Mouse (Mus musculus): ENCODE data around the gene Mrtfb. TPM values are rescaled to one million over a fixed set of nuclear protein-coding genes. Genes with fewer than 3 reads are reported as not detected.
A peak's percentile ranks its signal among the peaks of the same experiment; 100 is the strongest.

Gene Mrtfb
- polyA plus RNA-seq, 1 experiment: 0.49 TPM

DNA sequence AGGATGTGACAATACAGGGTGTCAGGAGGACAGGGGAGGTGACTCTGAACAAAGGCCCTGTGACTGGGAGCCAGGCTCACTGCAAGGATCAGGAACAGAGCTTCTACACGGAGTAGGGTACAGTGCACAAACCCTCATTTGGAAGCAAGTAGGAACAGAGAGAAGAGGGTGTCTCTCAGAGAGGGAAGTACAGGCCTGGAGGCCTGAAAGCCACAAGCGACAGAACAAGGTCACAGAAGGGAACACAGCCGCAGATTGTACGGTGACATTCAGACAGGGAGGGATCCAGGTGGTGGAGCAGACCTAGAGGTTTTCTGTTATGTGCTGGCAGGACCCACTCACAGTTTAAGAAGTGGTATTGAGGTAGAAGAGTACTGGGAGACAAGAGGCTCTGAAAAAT lies 17.2 kb upstream of the Mrtfb start:
- H3K36me3 ChIP-seq (replicated peaks; ENCODE audit: low read length): no peaks in the 10 kb centered on the region
- H3K27me3 ChIP-seq (replicated peaks): peaks cover 14% of the 10 kb centered on the region
- TF ChIP-seq GATA1 (IDR thresholded peaks at IDR 0.05; ENCODE audit: borderline replicate concordance, low read length): no peak
- no peak overlapping the region for H3K4me3 ChIP-seq (replicated peaks)
- H3K4me1 ChIP-seq: peaks cover 10% of the 10 kb centered on the region
- H3K9me3 ChIP-seq: peaks cover 16% of the 10 kb centered on the region

DNA sequence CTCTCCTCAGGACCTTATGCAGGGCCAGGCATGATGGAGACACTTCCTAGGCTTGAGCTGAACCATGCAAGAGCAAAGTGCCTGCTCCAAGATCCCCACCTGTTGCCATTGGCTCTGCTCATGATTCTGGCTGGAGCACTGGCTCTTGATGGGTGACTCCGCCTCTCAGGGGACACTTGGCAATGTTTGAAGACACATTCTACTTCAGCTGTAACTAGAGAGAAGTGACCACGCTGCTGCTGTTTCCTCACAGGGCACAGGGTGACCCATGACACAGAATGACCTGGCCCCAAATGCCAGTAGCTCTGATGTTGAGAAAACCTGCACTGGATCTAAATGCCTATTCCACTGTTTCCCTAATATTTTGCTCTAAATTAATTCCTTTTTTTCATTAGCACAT lies 16.7 kb upstream of the Mrtfb start:
- no peaks in the 10 kb centered on the region for H3K36me3 ChIP-seq (replicated peaks; ENCODE audit: low read length)
- peaks cover 14% of the 10 kb centered on the region for H3K27me3 ChIP-seq (replicated peaks)
- peaks cover 10% of the 10 kb centered on the region for H3K4me1 ChIP-seq

DNA sequence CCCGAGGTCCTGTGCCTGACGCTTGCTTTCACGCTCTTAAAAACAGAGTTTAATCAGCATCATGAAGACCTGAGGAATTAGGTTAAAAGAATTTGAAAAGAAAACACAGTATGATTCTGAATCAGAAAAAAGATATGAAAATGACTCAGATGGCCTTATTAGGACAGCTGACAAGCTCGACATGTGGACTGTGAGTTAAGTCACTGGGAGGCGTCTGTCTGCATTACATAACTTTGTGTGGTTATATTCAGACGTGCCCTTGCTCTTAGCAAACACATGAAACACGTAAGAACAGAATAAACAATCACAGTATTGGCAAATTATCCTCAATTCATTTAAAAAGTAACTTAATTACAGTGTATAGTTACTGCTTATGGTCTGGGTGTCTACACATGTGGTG lies 16.0 kb upstream of the Mrtfb start:
- Histone ChIP-seq H3K27me3 (replicated peaks) (peaks cover 15% of the 10 kb centered on the region), H3K4me1 (peaks cover 7% of the 10 kb centered on the region), H3K9me3 (peaks cover 18% of the 10 kb centered on the region), H3K36me3 (replicated peaks; ENCODE audit: low read length) (no peaks in the 10 kb centered on the region), H3K4me3 (replicated peaks) (no peak overlapping the region)
- TF ChIP-seq GATA1 (IDR thresholded peaks at IDR 0.05; ENCODE audit: borderline replicate concordance, low read length): no peak
- no peak for TF ChIP-seq FLI1 (IDR thresholded peaks at IDR 0.05; ENCODE audit: low read length)

More for the DNA sequence above, 16.7 kb upstream of the Mrtfb start:
- peaks cover 18% of the 10 kb centered on the region for H3K9me3 ChIP-seq
- TF ChIP-seq FLI1 (IDR thresholded peaks at IDR 0.05; ENCODE audit: low read length) (no peak), GATA1 (IDR thresholded peaks at IDR 0.05; ENCODE audit: borderline replicate concordance, low read length) (no peak)
- no peak overlapping the region for H3K4me3 ChIP-seq (replicated peaks)

DNA sequence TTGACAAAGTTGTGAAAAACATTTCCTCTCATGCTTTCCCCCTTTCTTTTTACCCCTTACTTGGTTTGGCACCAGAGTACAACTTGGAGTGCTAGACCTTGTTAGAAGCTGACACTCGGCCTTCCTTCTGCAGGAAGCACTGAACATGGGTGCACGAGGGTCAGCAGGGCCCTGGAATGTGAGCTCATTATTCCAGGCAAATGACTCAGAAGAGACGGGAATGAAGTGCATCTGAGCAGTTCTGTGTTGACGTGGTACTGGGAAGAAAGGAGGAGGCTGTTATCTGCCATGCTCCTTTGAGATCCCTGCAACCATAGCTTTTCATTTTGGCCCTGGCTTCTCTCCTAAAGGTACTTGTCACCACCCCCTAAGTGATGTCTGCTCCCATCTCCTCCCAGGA lies 10.6 kb upstream of the Mrtfb start:
- Histone ChIP-seq H3K9me3 (peaks cover 2% of the 10 kb centered on the region; the same call in 1 of the 2 replicates), H3K4me3 (replicated peaks) (no peak overlapping the region), H3K4me1 (peaks cover 9% of the 10 kb centered on the region), H3K27me3 (replicated peaks) (peaks cover 19% of the 10 kb centered on the region), H3K36me3 (replicated peaks; ENCODE audit: low read length) (no peaks in the 10 kb centered on the region)
- no peak for TF ChIP-seq GATA1 (IDR thresholded peaks at IDR 0.05; ENCODE audit: borderline replicate concordance, low read length)
- TF ChIP-seq FLI1 (IDR thresholded peaks at IDR 0.05; ENCODE audit: low read length): no peak

DNA sequence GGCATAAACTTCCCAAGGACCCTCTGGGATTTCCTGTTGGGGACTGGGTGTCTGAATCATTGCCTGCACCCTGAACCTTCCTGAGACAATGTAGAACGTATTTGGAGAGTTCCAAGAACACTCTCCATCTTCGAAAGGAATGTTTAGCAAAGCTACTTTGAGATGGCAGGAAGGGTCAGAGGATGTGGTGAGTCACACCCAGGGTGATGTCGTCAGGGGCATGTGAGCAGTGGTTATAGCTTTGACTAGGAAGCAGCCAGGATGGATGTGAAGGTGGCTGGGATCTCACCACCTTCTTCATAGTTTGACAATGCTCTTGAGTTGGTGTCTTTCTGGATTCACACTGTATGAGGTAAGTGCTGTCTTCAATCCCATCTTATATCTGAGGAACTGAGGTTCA lies 9.4 kb upstream of the Mrtfb start:
- no peaks in the 10 kb centered on the region for H3K36me3 ChIP-seq (replicated peaks; ENCODE audit: low read length)
- H3K4me3 ChIP-seq (replicated peaks): peak overlapping the region; percentile 24
- TF ChIP-seq GATA1 (IDR thresholded peaks at IDR 0.05; ENCODE audit: borderline replicate concordance, low read length) (no peak), FLI1 (IDR thresholded peaks at IDR 0.05; ENCODE audit: low read length) (no peak)
- peaks cover 9% of the 10 kb centered on the region for H3K4me1 ChIP-seq
- peaks cover 2% of the 10 kb centered on the region; the same call in 1 of the 2 replicates for H3K9me3 ChIP-seq
- peaks cover 27% of the 10 kb centered on the region for H3K27me3 ChIP-seq (replicated peaks)

DNA sequence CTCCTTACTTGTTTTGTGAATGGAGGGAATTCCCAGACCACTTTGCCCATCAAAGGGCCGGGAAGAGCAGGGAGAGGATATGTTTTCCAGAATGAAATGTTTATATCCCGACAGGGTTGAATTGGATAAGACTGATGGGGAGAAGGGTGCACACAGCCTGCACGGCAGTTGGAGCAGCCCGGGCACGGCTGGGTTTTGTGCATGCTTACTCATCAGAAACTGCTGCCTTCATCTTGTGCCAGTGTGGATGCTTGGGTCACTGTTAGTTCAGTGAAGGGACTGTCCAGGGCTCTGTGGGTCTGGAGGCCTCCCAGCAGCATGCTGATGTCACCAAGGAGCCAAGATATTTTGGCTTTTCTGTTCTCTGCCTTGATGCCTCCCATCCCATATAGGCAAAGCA lies 6.2 kb upstream of the Mrtfb start:
- Histone ChIP-seq H3K4me1 (peaks cover 9% of the 10 kb centered on the region), H3K36me3 (replicated peaks; ENCODE audit: low read length) (no peaks in the 10 kb centered on the region), H3K9me3 (no peaks in the 10 kb centered on the region), H3K27me3 (replicated peaks) (peaks cover 31% of the 10 kb centered on the region), H3K4me3 (replicated peaks) (no peak overlapping the region)
- no peak for TF ChIP-seq GATA1 (IDR thresholded peaks at IDR 0.05; ENCODE audit: borderline replicate concordance, low read length)
- no peak for TF ChIP-seq FLI1 (IDR thresholded peaks at IDR 0.05; ENCODE audit: low read length)

DNA sequence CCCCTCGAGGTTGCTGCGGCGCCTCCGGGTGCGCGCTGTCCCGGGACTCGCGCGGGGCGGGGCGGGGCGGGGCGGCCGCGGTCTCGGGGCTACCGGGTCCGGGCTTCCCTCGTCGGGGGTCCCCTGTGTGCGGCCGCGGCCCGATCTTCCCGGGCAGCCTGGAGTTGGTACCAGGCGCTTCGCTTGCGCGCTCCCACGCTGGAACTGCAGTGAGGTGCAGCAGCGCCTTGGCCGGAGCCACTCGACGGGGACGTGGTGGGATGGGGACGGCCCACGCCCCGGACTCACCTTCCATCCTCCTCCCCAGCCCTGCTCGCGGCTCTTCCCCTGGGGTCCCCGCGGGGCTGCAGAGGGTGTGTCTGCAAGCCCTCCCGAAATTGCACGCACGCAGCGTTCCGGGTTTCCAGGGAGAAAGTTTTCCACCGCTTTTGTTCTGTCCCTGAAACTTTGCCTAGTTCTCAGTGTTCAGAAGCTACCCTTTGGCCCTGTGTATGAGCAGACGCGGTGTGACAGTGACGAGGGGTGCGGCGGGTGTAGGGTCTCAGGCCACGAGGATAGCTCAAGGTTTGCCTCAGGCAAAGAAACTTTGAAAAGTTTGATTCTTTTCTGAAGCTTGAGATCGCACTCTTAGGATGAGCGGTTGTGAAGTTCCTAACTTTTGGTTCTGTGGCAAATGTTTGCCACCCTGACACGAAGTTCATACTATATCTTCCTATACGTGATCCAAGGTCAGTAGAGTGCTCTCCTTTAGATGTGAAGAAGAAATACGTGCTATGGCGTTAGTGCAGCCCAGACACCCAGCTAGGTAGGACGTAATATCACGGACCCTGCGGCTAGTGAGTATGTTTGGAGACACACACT lies 616 bp downstream of the Mrtfb start:
- no peak for TF ChIP-seq GATA1 (IDR thresholded peaks at IDR 0.05; ENCODE audit: borderline replicate concordance, low read length)
- TF ChIP-seq FLI1 (IDR thresholded peaks at IDR 0.05; ENCODE audit: low read length): no peak
- Histone ChIP-seq H3K9me3 (no peaks in the 10 kb centered on the region), H3K27me3 (replicated peaks) (peaks cover 20% of the 10 kb centered on the region), H3K4me3 (replicated peaks) (peak overlapping the region; percentile 97), H3K36me3 (replicated peaks; ENCODE audit: low read length) (no peaks in the 10 kb centered on the region), H3K4me1 (peaks cover 38% of the 10 kb centered on the region)

DNA sequence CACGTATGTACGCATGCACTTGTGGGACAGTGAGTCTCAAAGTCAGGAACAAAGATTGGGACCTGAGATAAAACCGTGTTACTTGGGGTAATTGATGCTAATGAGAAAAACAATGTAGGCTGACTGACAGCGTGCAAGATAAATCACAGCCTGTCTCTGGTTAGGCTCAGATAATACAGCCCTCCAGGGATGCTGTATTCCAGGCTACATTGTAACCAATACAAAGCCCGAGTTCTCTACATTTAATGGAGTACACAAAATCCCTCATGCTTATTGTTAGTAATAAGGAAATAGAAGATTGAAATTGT lies 1.2 kb downstream of the Mrtfb start:
- peak overlapping the region; percentile 97 for H3K4me3 ChIP-seq (replicated peaks)
- no peak for TF ChIP-seq GATA1 (IDR thresholded peaks at IDR 0.05; ENCODE audit: borderline replicate concordance, low read length)
- H3K4me1 ChIP-seq: peaks cover 38% of the 10 kb centered on the region
- no peaks in the 10 kb centered on the region for H3K9me3 ChIP-seq
- no peaks in the 10 kb centered on the region for H3K36me3 ChIP-seq (replicated peaks; ENCODE audit: low read length)
- H3K27me3 ChIP-seq (replicated peaks): peaks cover 18% of the 10 kb centered on the region

DNA sequence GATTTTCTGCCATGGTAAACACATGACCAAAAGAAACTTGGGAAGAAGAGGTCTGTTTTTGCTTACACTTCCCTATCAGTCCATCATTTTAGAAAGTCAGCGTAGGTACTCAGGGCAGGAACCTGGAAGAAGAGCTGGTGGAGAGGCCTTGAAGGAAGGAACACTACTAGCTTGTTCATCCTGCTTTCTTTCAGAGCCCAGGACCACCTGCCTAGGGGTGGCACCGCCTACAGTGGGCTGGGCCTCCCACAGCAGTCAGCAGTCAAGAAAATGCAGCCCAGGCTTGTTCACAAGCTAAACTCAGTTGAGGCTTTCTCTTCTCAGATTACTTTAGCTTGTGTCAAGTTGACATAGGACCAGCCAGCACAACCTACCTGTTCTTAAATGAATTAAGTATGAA lies 2.7 kb downstream of the Mrtfb start:
- peaks cover 13% of the 10 kb centered on the region for H3K27me3 ChIP-seq (replicated peaks)
- 0 out of 2 replicates have a peak, but pooled peaks cover 3% of the 10 kb centered on the region for H3K9me3 ChIP-seq
- peaks cover 41% of the 10 kb centered on the region for H3K4me1 ChIP-seq
- no peak overlapping the region for H3K4me3 ChIP-seq (replicated peaks)
- no peaks in the 10 kb centered on the region for H3K36me3 ChIP-seq (replicated peaks; ENCODE audit: low read length)
- TF ChIP-seq GATA1 (IDR thresholded peaks at IDR 0.05; ENCODE audit: borderline replicate concordance, low read length): no peak
- TF ChIP-seq FLI1 (IDR thresholded peaks at IDR 0.05; ENCODE audit: low read length): no peak

DNA sequence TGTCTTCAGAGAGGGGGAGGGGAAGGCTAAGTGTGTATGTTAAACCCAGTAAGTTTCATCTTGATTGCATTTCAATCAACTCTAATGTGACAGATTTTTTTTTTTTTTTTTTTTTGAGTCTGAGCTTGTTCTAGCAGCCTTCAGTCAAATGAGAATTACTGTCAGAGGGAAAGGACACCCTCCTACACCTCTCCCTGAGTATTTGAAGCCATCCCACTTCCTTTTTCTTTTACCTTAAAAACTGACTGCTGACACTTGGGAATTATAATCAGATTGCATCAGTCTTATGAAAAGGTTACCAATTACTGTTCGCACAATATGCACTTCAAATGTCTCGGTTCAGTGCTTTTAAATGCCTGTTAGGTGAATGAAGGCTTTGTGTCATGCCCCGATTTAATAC lies 10.0 kb downstream of the Mrtfb start:
- H3K36me3 ChIP-seq (replicated peaks; ENCODE audit: low read length): peaks cover 43% of the 10 kb centered on the region
- H3K9me3 ChIP-seq: 0 out of 2 replicates have a peak, but pooled peaks cover 7% of the 10 kb centered on the region

More for the DNA sequence above, 10.0 kb downstream of the Mrtfb start:
- Histone ChIP-seq H3K4me3 (replicated peaks) (no peak overlapping the region), H3K27me3 (replicated peaks) (peaks cover 2% of the 10 kb centered on the region), H3K4me1 (peaks cover 12% of the 10 kb centered on the region)
- TF ChIP-seq FLI1 (IDR thresholded peaks at IDR 0.05; ENCODE audit: low read length): no peak
- no peak for TF ChIP-seq GATA1 (IDR thresholded peaks at IDR 0.05; ENCODE audit: borderline replicate concordance, low read length)

Measured in megakaryocyte, embryonic 14.5 days (primary cell).